Mouse (Mus musculus) thymus, postnatal 4 days (tissue): ENCODE results near the gene Msh6.
"Not testable (repeated sequence)": the region's sequence is repeated elsewhere in the genome, so short reads cannot be mapped to it uniquely, and the experiment has no call there.

Experiments
- DNase-seq: peaks from one replicate; pipeline ENCODE4 v3.0.0; 2021

Gene Msh6

GRCm38 (mm10) chr17:87982112-87982511 is 7.2 kb downstream of the Msh6 start:
- no peak for DNase-seq

GRCm38 (mm10) chr17:87983313-87983712 is 8.5 kb downstream of the Msh6 start:
- DNase-seq, result no peak

GRCm38 (mm10) chr17:87984440-87985214 is 9.8 kb downstream of the Msh6 start:
- no peak for DNase-seq

GRCm38 (mm10) chr17:87985916-87986315 is 11.1 kb downstream of the Msh6 start:
- DNase-seq, result no peak

GRCm38 (mm10) chr17:87987507-87987906 is 12.6 kb downstream of the Msh6 start:
- no peak for DNase-seq

- no peak for DNase-seq
Observed at GRCm38 (mm10) chr17:87992154-87992553, 17.3 kb downstream of the Msh6 start.

- DNase-seq, result no peak
Observed at GRCm38 (mm10) chr17:87993338-87993737, 18.5 kb downstream of the Msh6 start.

GRCm38 (mm10) chr17:87997808-87998207 is 22.9 kb downstream of the Msh6 start:
- no peak for DNase-seq

- no peak for DNase-seq
Observed at GRCm38 (mm10) chr17:88004892-88005291, 30.0 kb downstream of the Msh6 start.

- DNase-seq, result no peak
Observed at GRCm38 (mm10) chr17:88006956-88007355, 32.1 kb downstream of the Msh6 start.

GRCm38 (mm10) chr17:88014456-88014855 is 39.6 kb downstream of the Msh6 start:
- no peak for DNase-seq

GRCm38 (mm10) chr17:88016027-88016426 is 41.2 kb downstream of the Msh6 start:
- DNase-seq, result not testable (repeated sequence)

- DNase-seq, result no peak
Observed at GRCm38 (mm10) chr17:88023924-88024323, 49.1 kb downstream of the Msh6 start.

- peak; percentile 68 for DNase-seq
Observed at GRCm38 (mm10) chr17:88025227-88025626, 50.4 kb downstream of the Msh6 start.

- DNase-seq, result no peak
Observed at GRCm38 (mm10) chr17:88029194-88029970, 54.5 kb downstream of the Msh6 start.

- no peak for DNase-seq
Observed at GRCm38 (mm10) chr17:88031755-88032154, 56.9 kb downstream of the Msh6 start.

- DNase-seq, result no peak
Observed at GRCm38 (mm10) chr17:88034418-88034817, 59.6 kb downstream of the Msh6 start.
